Comparison of ENCODE assay signal across 8 mouse cellular contexts in genomic region chr12:8923125-8923410, GRCm38 (mm10). TPM values are rescaled to one million over a fixed set of nuclear protein-coding genes. Genes with fewer than 3 reads are reported as not detected.
DNase-seq lines count a peak whose midpoint lies in the region; ATAC-seq and TF ChIP-seq lines count a peak whose summit lies in the region.

No protein-coding gene starts in this region.

- WGBS in forebrain, embryonic 14.5 days = 40% methylated on average over 5 of the region's 5 CpGs
- whole genome bisulfite sequencing in intestine, embryonic 15.5 days = 16% methylated on average over 5 of the region's 5 CpGs
- 38% methylated on average over 5 of the region's 5 CpGs for WGBS in midbrain, embryonic 12.5 days

- peak overlapping the region; percentile 94 for H3K9ac ChIP-seq in forebrain, embryonic 14.5 days (ENCODE audit: low read length)
- peak overlapping the region; percentile 92 for H3K9ac ChIP-seq in intestine, embryonic 15.5 days
- peak overlapping the region; percentile 83 for H3K9ac ChIP-seq in midbrain, embryonic 12.5 days (replicated peaks)

- peaks cover 6% of the 10 kb centered on the region; the same call in 1 of the 2 replicates for H3K36me3 ChIP-seq in forebrain, embryonic 14.5 days (ENCODE audit: control insufficient read depth, insufficient read depth, low read length)
- H3K36me3 ChIP-seq in intestine, embryonic 15.5 days = peaks cover 2% of the 10 kb centered on the region; the same call in 1 of the 2 replicates
- H3K36me3 ChIP-seq in midbrain, embryonic 12.5 days = peaks cover 8% of the 10 kb centered on the region; the same call in 1 of the 2 replicates

- H3K4me1 ChIP-seq in forebrain, embryonic 14.5 days (ENCODE audit: control insufficient read depth, insufficient read depth, low read length) = peaks cover 25% of the 10 kb centered on the region
- peaks cover 20% of the 10 kb centered on the region; the same call in 1 of the 2 replicates for H3K4me1 ChIP-seq in intestine, embryonic 15.5 days (replicated peaks)
- H3K4me1 ChIP-seq in midbrain, embryonic 12.5 days = peaks cover 25% of the 10 kb centered on the region

- peak in 1 of 2 experiments; percentile 23 for DNase-seq in layer of hippocampus, adult 2 months (ENCODE audit: low spot score in 2 of 2)
- no peak for DNase-seq in layer of hippocampus, adult 9-10 months (ENCODE audit: low spot score)
- DNase-seq in c-Kit-negative CD71-positive TER-119-positive erythroid progenitor cells, embryonic 14.5 days (ENCODE audit: low read depth, low spot score) = peak; percentile 29
- peak; percentile 68 for DNase-seq in forebrain, embryonic 14.5 days (ENCODE audit: low spot score)
- no peak for DNase-seq in adrenal gland, postnatal 25 days
- no peak for DNase-seq in thymus, postnatal 4 days

- no peaks in the 10 kb centered on the region for H3K9me3 ChIP-seq in forebrain, embryonic 14.5 days (replicated peaks; ENCODE audit: control insufficient read depth, low read length)
- no peaks in the 10 kb centered on the region for H3K9me3 ChIP-seq in intestine, embryonic 15.5 days
- no peaks in the 10 kb centered on the region for H3K9me3 ChIP-seq in midbrain, embryonic 12.5 days

- H3K4me3 ChIP-seq in layer of hippocampus, adult 2 months = peak overlapping the region; percentile 97
- H3K4me3 ChIP-seq in forebrain, embryonic 14.5 days (ENCODE audit: low read depth, low read length) = peak overlapping the region; percentile 74
- H3K4me3 ChIP-seq in intestine, embryonic 15.5 days (replicated peaks) = peak overlapping the region; percentile 74
- peak overlapping the region; percentile 78 for H3K4me3 ChIP-seq in midbrain, embryonic 12.5 days

- H3K27ac ChIP-seq in layer of hippocampus, adult 2 months = peak overlapping the region; percentile 99
- no peak overlapping the region for H3K27ac ChIP-seq in forebrain, embryonic 14.5 days (ENCODE audit: low read depth, low read length)
- 0 out of 2 replicates have a peak overlapping the region, but pooled peaks have one; percentile 99 for H3K27ac ChIP-seq in intestine, embryonic 15.5 days
- H3K27ac ChIP-seq in midbrain, embryonic 12.5 days (replicated peaks) = no peak overlapping the region

- ATAC-seq in forebrain, embryonic 14.5 days = no peak
- ATAC-seq in intestine, embryonic 15.5 days = no peak
- no peak for ATAC-seq in midbrain, embryonic 12.5 days (ENCODE audit: low FRiP score, low read depth)

- no peak for TF ChIP-seq CTCF in layer of hippocampus, adult 2 months (conservative IDR thresholded peaks at IDR 0.05)

- no peaks in the 10 kb centered on the region for H3K27me3 ChIP-seq in forebrain, embryonic 14.5 days (replicated peaks; ENCODE audit: control insufficient read depth, insufficient read depth, low read length)
- H3K27me3 ChIP-seq in intestine, embryonic 15.5 days (replicated peaks) = no peaks in the 10 kb centered on the region
- no peaks in the 10 kb centered on the region for H3K27me3 ChIP-seq in midbrain, embryonic 12.5 days

- H3K4me2 ChIP-seq in forebrain, embryonic 14.5 days (ENCODE audit: low read length) = peak overlapping the region; percentile 81
- peak overlapping the region; percentile 70 for H3K4me2 ChIP-seq in intestine, embryonic 15.5 days (replicated peaks)
- peak overlapping the region; percentile 75 for H3K4me2 ChIP-seq in midbrain, embryonic 12.5 days (replicated peaks)

RNA-seq across cellular contexts. Expression of gene Laptm4a, which starts 1.6 kb away (rescaled TPM):
- total RNA-seq in layer of hippocampus, adult 2 months (2021) = 100 to 1,000 TPM; 208 to 222 TPM
- 192 and 199 TPM in 2 replicates for polyA plus RNA-seq in forebrain, embryonic 14.5 days (2014; fragmentation: Nextera tagmentation; extraction: Ambion mirVana)
- 249 and 294 TPM in 2 replicates for polyA plus RNA-seq in intestine, embryonic 15.5 days (2015; fragmentation: Nextera tagmentation; extraction: Ambion mirVana)
- 189 and 199 TPM in 2 replicates for polyA plus RNA-seq in midbrain, embryonic 12.5 days (2016; fragmentation: Nextera tagmentation; extraction: Ambion mirVana)
- total RNA-seq in adrenal gland, postnatal 25 days (2021) = 421 and 503 TPM in 2 replicates

RNA-seq across cellular contexts. Expression of gene Matn3, which starts 24.7 kb away (rescaled TPM):
- total RNA-seq in layer of hippocampus, adult 2 months (2021) = not detected
- 0.18 TPM in 1 of 2 replicates, not detected in the other for polyA plus RNA-seq in forebrain, embryonic 14.5 days (2014; fragmentation: Nextera tagmentation; extraction: Ambion mirVana)
- polyA plus RNA-seq in intestine, embryonic 15.5 days (2015; fragmentation: Nextera tagmentation; extraction: Ambion mirVana) = 0.11 and 0.13 TPM in 2 replicates
- polyA plus RNA-seq in midbrain, embryonic 12.5 days (2016; fragmentation: Nextera tagmentation; extraction: Ambion mirVana) = 0.43 and 0.61 TPM in 2 replicates
- not detected in 2 replicates for total RNA-seq in adrenal gland, postnatal 25 days (2021)

RNA-seq across cellular contexts. Expression of gene Wdr35, which starts 50.6 kb away (rescaled TPM):
- 10 to 100 TPM; 36.7 to 49.3 TPM for total RNA-seq in layer of hippocampus, adult 2 months (2021)
- 21.6 and 24.8 TPM in 2 replicates for polyA plus RNA-seq in forebrain, embryonic 14.5 days (2014; fragmentation: Nextera tagmentation; extraction: Ambion mirVana)
- polyA plus RNA-seq in intestine, embryonic 15.5 days (2015; fragmentation: Nextera tagmentation; extraction: Ambion mirVana) = 9.9 and 11.6 TPM in 2 replicates
- 27.1 and 28.2 TPM in 2 replicates for polyA plus RNA-seq in midbrain, embryonic 12.5 days (2016; fragmentation: Nextera tagmentation; extraction: Ambion mirVana)
- 9.9 and 16.1 TPM in 2 replicates for total RNA-seq in adrenal gland, postnatal 25 days (2021)

Comparison
In these comparisons a context has a peak if more than half of its experiments do, and no peak if none do; other contexts are left out.
1. DNase-seq: peak in c-Kit-negative CD71-positive TER-119-positive erythroid progenitor cells, embryonic 14.5 days (single experiment) and forebrain, embryonic 14.5 days (single experiment); none in layer of hippocampus, adult 9-10 months (single experiment), adrenal gland, postnatal 25 days (single experiment) and thymus, postnatal 4 days (single experiment).
2. H3K27ac ChIP-seq: peak in layer of hippocampus, adult 2 months (single experiment) and intestine, embryonic 15.5 days (single experiment); none in forebrain, embryonic 14.5 days (single experiment) and midbrain, embryonic 12.5 days (single experiment).
3. Peak in every context shown above with its lines, with median percentiles within 50 percentile points of each other: H3K4me3 ChIP-seq, H3K4me2 ChIP-seq and H3K9ac ChIP-seq.